Mouse (Mus musculus): ENCODE measurements around the gene Dock10.

The Dock10 gene

DNA sequence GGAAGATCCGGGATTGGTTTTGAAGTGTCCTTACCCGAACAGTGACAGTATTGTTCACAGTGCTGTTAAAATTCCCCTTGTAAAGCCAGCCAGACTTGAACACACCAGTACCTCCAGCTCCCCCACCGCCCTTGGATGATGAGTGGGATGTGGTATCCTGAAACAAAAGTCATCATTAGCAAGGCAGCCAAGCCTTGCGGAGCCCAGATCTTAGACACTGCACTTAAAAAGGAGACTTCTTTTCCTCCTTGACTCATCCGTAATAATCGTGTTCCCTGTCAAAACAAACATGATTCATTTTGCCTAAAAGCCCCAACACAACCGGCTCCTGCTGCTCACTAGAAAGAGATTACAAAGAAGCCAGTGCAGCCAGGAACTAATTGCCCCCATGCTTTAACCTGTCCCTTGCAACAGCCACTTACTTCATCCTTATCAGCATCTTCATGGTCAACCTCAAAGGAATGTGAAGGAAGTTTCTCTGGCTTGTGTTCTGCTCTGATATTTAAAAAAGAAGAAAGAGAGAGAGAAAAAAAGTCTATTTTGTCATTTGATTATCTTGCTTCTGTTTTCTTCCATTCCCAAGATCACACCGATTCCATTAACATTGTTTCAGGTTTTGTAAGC lies 152.1 kb downstream of the Dock10 start:
- no peak for DNase-seq

- DNase-seq = no peak
Observed at GRCm38 (mm10) chr1:80604332-80604731, 154.0 kb downstream of the Dock10 start.

GRCm38 (mm10) chr1:80603081-80603480 lies 155.2 kb downstream of the Dock10 start:
- DNase-seq = no peak

DNA sequence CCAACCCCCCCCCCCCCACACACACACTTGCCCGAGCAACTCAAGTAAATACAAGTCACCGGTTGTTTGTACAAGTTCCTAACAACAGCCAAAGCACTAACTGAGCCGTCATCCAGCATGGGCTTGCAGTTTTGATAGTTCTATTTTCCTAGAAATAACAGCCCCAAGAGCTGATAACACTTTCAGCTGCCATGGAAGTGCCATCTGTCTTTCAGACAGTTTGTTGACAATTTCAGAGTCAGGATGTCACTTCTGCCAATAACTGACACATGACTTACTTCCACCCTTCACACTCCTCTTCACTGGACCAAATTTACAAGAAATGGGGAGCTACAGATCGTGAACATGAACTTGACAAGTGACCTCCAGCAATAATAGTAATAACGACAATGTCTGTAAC lies 175.0 kb downstream of the Dock10 start:
- no peak for DNase-seq

DNA sequence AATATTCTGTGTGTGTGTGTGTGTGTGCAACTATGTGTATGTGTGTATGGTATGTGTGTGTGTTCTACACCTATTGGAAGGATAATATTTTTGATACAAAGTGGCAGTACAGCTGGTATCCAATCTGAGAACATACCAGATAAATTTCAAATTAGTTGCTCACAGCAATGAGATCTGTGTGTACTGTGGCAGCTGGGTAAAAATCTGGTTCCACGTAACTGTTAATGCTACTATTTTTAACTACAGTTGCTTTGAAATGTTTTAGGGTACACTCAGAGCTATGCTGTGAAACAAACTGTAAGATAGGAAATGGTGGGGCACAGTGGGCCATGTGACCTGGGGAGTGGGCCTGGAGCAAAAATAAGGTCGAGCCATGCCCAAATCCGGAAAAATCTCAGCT lies 176.1 kb downstream of the Dock10 start:
- no peak for DNase-seq

DNA sequence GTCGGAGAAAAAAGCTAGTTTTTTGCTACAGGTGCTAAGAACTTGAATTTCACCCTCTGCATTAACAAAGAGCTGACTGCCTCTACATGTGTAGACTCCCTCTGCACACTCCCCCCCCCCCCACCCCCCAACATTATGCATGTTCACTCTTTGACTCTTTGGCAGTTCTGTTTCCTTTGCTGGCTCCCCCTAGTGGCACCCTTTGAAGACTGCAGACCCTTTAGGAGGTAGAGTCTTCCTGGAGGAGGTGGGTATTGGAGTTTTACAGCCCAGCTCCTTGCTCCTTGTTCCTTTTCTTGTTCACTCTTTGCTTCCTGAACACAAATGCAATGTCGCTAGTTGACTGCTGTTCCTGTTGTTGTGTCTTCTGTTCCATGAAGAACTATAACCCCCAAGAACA lies 181.4 kb downstream of the Dock10 start:
- no peak for DNase-seq

DNA sequence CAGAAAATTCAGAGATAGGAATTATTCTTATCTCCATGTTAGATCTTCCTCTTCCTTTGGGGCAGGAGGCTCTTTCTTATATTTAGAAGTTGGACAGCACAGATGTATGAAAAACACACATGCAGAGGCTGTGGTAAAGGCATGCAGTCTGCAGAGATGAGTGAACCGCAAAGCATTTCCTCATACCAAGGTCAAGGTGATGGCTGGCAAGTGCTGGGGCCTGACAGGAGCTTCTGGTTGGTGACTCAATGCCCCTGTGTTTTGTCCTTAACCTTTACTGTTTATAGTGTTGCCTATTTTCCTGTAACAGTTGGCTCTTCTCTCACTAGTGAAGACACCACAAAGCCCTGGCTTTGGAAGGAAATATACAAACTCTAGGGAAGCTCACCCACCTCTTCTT lies 201.9 kb downstream of the Dock10 start:
- DNase-seq = no peak

DNA sequence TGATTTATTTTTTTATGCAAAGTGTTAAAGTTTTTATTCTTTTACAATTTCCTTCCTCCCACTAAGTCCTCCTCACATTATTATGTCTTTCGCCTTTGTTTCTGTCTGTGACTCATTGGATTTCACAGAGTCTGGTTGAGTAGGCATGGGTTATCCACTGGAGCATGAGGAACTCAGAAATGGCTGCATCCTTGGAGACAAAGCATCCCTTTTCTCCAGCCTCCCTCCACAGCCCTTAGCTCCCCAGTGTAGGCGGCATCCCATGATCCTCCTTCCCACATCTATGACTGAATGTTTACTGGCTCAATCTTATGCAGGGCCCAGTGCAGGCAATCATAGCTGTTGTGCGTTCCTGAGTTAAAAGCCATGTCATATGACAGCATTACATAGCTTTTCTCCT lies 216.8 kb downstream of the Dock10 start:
- no peak for DNase-seq

GRCm38 (mm10) chr1:80522197-80522596 lies 236.1 kb downstream of the Dock10 start:
- no peak for DNase-seq

- no peak for DNase-seq
Observed at GRCm38 (mm10) chr1:80520456-80520855, 237.9 kb downstream of the Dock10 start.

GRCm38 (mm10) chr1:80519893-80520292 lies 238.4 kb downstream of the Dock10 start:
- no peak for DNase-seq

- DNase-seq = no peak
Observed at GRCm38 (mm10) chr1:80515836-80516235, 242.5 kb downstream of the Dock10 start.

DNA sequence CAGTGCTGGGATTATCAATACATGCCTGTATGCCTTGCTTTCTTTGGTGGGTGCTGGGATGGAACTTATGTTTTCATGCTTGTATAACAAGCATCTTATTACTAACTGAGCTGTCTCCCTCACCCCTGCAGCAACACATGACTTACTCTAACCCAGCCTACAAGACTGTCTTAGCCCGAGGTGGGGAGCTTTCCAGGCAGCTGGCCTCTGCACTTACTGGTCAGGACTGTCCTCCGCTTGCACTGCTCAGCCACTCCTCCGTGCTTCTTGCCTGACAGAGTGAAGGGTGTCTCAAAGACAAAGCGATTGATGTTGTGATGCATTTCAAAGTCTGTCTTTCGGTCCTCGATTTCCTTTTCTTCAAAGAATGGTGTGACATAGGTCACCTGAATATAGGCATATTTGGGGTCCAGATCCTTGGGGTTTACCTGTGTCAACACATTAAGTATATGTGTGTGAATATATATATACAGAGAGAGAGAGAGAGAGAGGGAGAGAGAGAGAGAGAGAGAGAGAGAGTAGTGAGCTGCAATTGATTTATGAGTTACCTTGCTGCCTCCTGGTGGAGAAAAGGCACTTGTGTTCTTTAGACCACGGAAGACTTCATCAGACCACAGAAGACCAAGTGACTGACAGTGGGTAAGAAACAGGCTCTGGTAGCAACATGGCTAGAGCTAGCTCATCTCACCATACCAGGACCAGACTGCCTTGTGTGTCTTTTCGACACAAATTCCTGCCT lies 245.9 kb downstream of the Dock10 start:
- DNase-seq = peak in 1 of 2 experiments; percentile 24

DNA sequence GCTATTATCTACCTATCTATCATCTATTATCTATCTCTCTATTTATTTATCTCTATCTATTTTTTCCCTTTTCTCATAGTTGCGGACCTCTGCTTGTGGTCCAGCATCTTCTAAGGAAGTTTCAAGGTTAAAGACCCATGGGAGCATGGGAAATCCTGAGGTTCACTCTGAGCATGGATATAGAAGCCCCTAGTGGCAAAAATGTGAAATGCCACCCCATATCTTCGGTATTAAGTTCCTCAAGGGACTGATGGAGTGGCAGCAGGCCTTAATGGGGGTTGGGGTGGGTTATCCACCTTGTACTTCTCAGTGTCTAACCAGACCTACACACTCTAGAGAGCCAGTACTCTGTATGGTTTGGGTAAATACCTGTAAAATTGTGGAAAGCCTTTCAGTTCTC lies 253.6 kb downstream of the Dock10 start:
- DNase-seq = no peak

DNA sequence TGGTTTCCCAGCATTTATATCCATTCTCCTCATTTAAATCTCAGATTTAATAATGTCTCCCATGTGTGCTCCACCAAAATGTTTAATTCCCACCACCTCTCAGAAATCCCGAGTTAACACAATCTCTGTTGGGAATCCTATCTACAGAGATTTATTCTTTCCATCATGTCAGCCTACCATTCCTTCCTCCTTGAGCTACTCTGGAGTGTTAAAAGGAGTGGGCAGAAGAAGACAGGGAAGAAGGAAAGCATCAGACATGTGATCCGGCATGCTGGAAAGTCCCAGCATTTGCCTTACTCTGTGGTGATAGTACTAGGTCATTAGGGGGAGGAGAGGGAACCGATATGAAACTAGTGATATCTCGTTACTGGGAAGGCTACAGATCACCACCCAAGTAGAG lies 254.2 kb downstream of the Dock10 start:
- no peak for DNase-seq

DNA sequence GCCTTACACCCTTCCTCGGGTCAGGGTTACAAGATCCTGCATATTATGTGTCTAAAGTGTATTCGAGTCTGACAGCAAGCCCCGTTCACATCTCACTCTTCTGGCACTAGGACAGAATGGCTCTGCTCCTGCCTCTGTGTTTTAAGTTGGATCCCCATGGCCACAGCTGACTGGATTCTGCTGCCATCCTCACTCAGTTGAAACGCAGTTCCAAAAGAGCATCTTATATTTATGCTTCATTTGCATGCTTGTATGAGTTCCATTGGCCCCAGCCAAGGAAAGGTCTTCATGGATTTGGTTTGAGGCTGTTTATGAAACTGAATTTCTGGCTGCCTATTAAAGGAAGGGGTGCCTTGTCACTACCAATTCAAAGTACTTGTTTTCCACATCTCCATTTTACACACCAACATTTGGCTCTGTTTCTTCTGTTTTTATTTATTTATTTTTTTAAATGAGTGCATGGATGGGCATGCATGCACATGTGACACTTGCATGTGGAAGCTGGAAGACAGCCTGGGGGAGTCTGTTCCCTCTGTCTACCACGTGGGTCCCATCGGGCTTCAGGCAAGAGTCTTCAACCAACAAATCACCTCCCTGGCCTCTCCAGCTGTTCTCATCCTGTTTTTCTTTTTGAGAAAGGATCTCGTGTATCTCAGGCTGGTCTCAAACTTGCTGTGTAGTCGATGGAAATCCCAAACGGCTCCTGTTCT lies 255.7 kb downstream of the Dock10 start:
- DNase-seq = no peak

DNA sequence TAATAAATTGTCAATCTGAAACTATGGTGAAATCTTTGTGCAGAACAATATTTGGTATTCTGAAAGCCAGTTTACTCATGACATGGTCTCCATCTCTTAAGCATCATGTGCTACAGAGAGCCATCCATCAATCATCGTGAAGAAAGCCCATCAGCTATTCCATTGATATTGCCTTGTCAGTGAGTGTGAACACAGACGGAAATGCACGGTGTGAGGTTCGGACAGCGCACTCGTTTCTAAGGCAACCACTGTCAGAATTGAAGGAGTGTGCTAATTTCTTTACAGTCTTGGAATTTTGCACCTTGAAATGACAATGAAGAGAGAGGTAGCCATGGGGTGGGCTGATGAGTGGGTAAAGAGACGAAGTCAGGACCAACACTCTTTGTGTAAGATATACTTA lies 259.1 kb downstream of the Dock10 start:
- DNase-seq = no peak

DNA sequence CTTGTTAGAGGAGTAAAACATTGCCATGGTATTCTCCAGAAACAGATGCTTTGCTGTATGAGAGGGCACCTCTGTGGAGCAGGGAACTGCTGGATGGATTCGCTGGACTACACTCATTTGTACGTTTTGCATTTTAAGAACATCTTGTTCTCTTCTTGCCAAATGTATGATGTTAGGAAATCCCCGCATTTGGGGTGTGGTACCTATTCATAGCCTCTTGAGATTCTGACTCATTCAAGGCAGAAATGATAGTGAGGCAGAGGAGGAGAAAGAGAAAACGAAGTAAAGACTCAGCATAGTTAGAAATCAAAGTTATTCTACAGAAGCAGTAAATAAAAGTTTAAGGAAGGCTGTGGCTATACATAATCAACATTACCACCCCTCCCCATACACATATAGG lies 262.0 kb downstream of the Dock10 start:
- DNase-seq = no peak

DNA sequence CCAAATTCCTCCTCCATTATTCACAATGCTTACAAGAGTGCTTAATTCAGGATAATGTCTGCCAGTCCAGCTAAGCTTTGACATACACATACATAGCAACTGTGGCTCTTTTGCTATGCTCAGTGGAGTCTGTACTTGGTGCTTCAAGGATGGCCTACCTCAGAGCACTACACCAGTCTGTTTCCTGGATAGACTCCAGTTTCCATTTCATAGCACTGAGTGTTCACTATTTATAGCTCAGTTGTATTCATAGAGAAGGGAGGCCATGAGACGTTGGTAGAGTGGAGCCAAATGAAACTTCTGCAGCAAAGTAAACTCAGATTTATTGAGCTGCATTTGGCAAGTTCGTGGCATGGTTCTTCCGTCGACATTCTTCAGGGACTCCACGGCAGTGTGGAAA lies 274.9 kb downstream of the Dock10 start:
- no peak for DNase-seq

DNA sequence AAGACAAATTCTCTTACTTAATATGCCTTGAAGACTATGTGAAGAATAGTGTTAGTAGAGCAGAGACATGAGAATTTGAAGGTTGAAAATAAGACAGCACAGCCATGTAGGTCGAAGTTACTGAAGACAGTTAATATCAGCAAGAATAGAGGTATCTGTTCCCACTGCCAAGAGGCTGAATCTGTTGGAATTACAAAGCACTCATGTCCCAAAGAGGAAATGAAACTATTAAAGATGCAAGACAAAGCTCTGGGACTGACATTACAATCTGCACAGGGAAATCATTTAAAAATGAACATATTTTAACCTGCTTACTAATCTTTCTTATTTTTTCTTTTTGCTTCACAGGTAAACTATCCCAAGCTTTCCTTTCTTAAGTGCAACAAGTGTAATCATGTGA lies 283.4 kb downstream of the Dock10 start:
- no peak for DNase-seq

DNA sequence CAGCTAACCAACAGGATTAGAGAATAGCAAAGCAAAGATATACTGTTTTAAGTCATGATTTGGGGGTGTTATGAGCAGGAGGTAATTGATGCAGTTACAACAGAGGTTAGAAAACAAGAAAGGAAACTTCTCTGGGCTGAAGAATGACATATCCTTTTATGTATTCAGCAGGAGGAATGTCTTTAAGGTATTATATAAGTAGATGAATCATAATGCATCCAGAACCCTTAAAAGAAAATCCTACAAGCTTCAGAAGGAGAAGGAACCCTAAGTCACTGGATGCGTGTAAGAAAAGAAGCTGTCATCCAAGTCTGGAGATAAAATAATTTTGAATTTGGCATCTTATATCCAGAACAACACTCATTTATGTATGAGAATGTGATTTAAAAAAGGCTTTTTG lies 285.9 kb downstream of the Dock10 start:
- no peak for DNase-seq

- no peak for DNase-seq
Observed at GRCm38 (mm10) chr1:80461348-80461747, 297.0 kb downstream of the Dock10 start, which contains the start of gene Gm45261. Gm45261 (minus strand) TSS chr1:80461448.

- DNase-seq = no peak
Observed at GRCm38 (mm10) chr1:80459923-80460322, 298.4 kb downstream of the Dock10 start.

GRCm38 (mm10) chr1:80459477-80459876 lies 298.9 kb downstream of the Dock10 start:
- no peak for DNase-seq

Measured in cerebellum, postnatal 36 days (tissue).